Mouse (Mus musculus) thymus, adult 2 months (tissue): ENCODE measurements around the gene Pex16. TPM values are rescaled to one million over a fixed set of nuclear protein-coding genes. Genes with fewer than 3 reads are reported as not detected.

Experiments
- DNase-seq: peaks from one replicate; pipeline ENCODE4 v3.0.0; 2021
- H3K27ac ChIP-seq: fragments of 200-500 bp; 2 replicates; pipeline ENCODE4 v1.5.1; 2012; ENCODE audit warnings: low read length, control low read depth; ENCODE audit not compliant: control insufficient read depth, insufficient read depth
- H3K27me3 ChIP-seq: fragments of 200-500 bp; 2 replicates; pipeline ENCODE4 v1.6.1; 2012; ENCODE audit warnings: mild to moderate bottlenecking, low read length, moderate library complexity, mixed read lengths; ENCODE audit not compliant: control insufficient read depth, insufficient read depth
- H3K36me3 ChIP-seq: fragments of 200-500 bp; 2 replicates; pipeline ENCODE4 v1.6.1; 2012; ENCODE audit warnings: mild to moderate bottlenecking, low read length, moderate library complexity; ENCODE audit not compliant: control insufficient read depth, insufficient read depth
- H3K4me1 ChIP-seq: fragments of 200-500 bp; replicated peaks from 2 replicates; pipeline ENCODE4 v1.6.1; 2012; ENCODE audit warnings: low read length; ENCODE audit not compliant: control insufficient read depth, insufficient read depth
- H3K4me3 ChIP-seq: fragments of 200-500 bp; 2 replicates; pipeline ENCODE4 v1.5.1; 2012; ENCODE audit warnings: mild to moderate bottlenecking, low read length, control low read depth, moderate library complexity; ENCODE audit not compliant: control insufficient read depth, insufficient read depth
- CTCF ChIP-seq: fragments of 200-500 bp; IDR thresholded peaks from 2 replicates; pipeline ENCODE4 v1.5.1; 2012; ENCODE audit warnings: mild to moderate bottlenecking, control low read depth, low read length, moderate library complexity, borderline replicate concordance; ENCODE audit not compliant: control insufficient read depth, poor library complexity, insufficient read depth; ENCODE audit errors: extremely low read depth
- POLR2A ChIP-seq: fragments of 200-500 bp; IDR thresholded peaks from 2 replicates; pipeline ENCODE4 v1.6.1; 2012; ENCODE audit warnings: mild to moderate bottlenecking, low read length, control low read depth, moderate library complexity; ENCODE audit not compliant: control insufficient read depth, poor library complexity, insufficient read depth; ENCODE audit errors: extremely low read depth
- WGBS: fragments of 180-500 bp; shearing (Covaris S2); methylation state at CpG from one replicate; pipeline ENCODE4 v1.1.7; 2018; 5-methylcytosine and 5-hydroxymethylcytosine counted together
- polyA plus RNA-seq: library from polyadenylated mRNA; depleted of rRNA; stranded (reverse); fragments of >200 nt; gene quantifications from 2 replicates; pipeline ENCODE4 v1.2.3, GENCODE M21; 2012; rRNA removed

Pex16 gene
- polyA plus RNA-seq, 1 experiment, result 78.0 TPM

- Histone ChIP-seq H3K27ac (no peak overlapping the region), H3K36me3 (peaks cover 23% of the 10 kb centered on the region), H3K27me3 (no peaks in the 10 kb centered on the region), H3K4me3 (no peak overlapping the region), H3K4me1 (peaks cover 14% of the 10 kb centered on the region)
- WGBS, result 68% methylated on average over 9 of the region's 9 CpGs
- DNase-seq, result no peak
- TF ChIP-seq POLR2A, result no peak
- TF ChIP-seq CTCF, result no peak
Measured at GRCm38 (mm10) chr2:92423702-92424461, 49.4 kb downstream of the Pex16 start.

- Histone ChIP-seq H3K27ac (no peak overlapping the region), H3K4me1 (peaks cover 14% of the 10 kb centered on the region), H3K36me3 (peaks cover 23% of the 10 kb centered on the region), H3K4me3 (no peak overlapping the region), H3K27me3 (no peaks in the 10 kb centered on the region)
- WGBS, result 95% methylated on average over 9 of the region's 9 CpGs
- DNase-seq, result no peak
- TF ChIP-seq POLR2A (no peak), CTCF (no peak)
Measured at GRCm38 (mm10) chr2:92424462-92425308, 50.2 kb downstream of the Pex16 start.

- H3K27ac ChIP-seq, result no peak overlapping the region
- H3K4me1 ChIP-seq, result peaks cover 14% of the 10 kb centered on the region
- H3K27me3 ChIP-seq, result no peaks in the 10 kb centered on the region
- DNase-seq, result no peak
- WGBS, result 94% methylated on average over 4 of the region's 4 CpGs
- H3K4me3 ChIP-seq, result no peak overlapping the region
- TF ChIP-seq CTCF, result no peak
- no peak for TF ChIP-seq POLR2A
- H3K36me3 ChIP-seq, result peaks cover 23% of the 10 kb centered on the region
Measured at GRCm38 (mm10) chr2:92425366-92425765, 50.9 kb downstream of the Pex16 start.

GRCm38 (mm10) chr2:92426426-92426825 is 52.0 kb downstream of the Pex16 start:
- Histone ChIP-seq H3K27me3 (no peaks in the 10 kb centered on the region), H3K4me1 (peaks cover 14% of the 10 kb centered on the region), H3K4me3 (no peak overlapping the region), H3K36me3 (peaks cover 15% of the 10 kb centered on the region), H3K27ac (no peak overlapping the region)
- no peak for DNase-seq
- TF ChIP-seq POLR2A (no peak), CTCF (no peak)
- 93% methylated on average over 3 of the region's 3 CpGs for WGBS

GRCm38 (mm10) chr2:92427882-92428281 is 53.4 kb downstream of the Pex16 start:
- Histone ChIP-seq H3K36me3 (peaks cover 4% of the 10 kb centered on the region; the same call in 1 of the 2 replicates), H3K27me3 (no peaks in the 10 kb centered on the region), H3K4me1 (peaks cover 14% of the 10 kb centered on the region), H3K27ac (no peak overlapping the region), H3K4me3 (no peak overlapping the region)
- TF ChIP-seq CTCF (no peak), POLR2A (no peak)
- DNase-seq, result no peak
- WGBS, result 85% methylated on average over 6 of the region's 6 CpGs

GRCm38 (mm10) chr2:92430089-92430488 is 55.6 kb downstream of the Pex16 start:
- Histone ChIP-seq H3K36me3 (0 out of 2 replicates have a peak, but pooled peaks cover 4% of the 10 kb centered on the region), H3K27ac (no peak overlapping the region), H3K4me1 (peaks cover 8% of the 10 kb centered on the region), H3K27me3 (no peaks in the 10 kb centered on the region), H3K4me3 (no peak overlapping the region)
- TF ChIP-seq CTCF (no peak), POLR2A (no peak)
- 74% methylated on average over 2 of the region's 2 CpGs for WGBS
- DNase-seq, result no peak

Other genes starting within 250 kb of the Pex16 start
- gene Large2, start 193 bp downstream of the Pex16 start, polyA plus RNA-seq, result 10.4 and 13.9 TPM in 2 replicates
- 6.4 and 9.0 TPM in 2 replicates for gene 1700029I15Rik, start 7.9 kb downstream of the Pex16 start, polyA plus RNA-seq
- 10.6 and 11.4 TPM in 2 replicates for gene Mapk8ip1, start 26.6 kb downstream of the Pex16 start, polyA plus RNA-seq
- gene Cry2, start 59.4 kb downstream of the Pex16 start, polyA plus RNA-seq, result 16.2 and 19.6 TPM in 2 replicates
- 144 and 156 TPM in 2 replicates for gene Slc35c1, start 85.9 kb downstream of the Pex16 start, polyA plus RNA-seq
- gene Chst1, start 225.0 kb downstream of the Pex16 start, polyA plus RNA-seq, result 7.4 and 8.1 TPM in 2 replicates